Mouse (Mus musculus): ENCODE measurements at regions not wholly inside any gene's neighbourhood (a gene's known extent, or its start where the extent isn't known, plus 50 kb on each side); places are given as distances from the start of the nearest gene placed in this dataset.

- Histone ChIP-seq H3K4me3 (no peak overlapping the region), H3K9me3 (replicated peaks) (no peaks in the 10 kb centered on the region), H3K27me3 (no peaks in the 10 kb centered on the region), H3K4me1 (replicated peaks) (no peaks in the 10 kb centered on the region), H3K4me2 (no peak overlapping the region), H3K27ac (no peak overlapping the region), H3K9ac (no peak overlapping the region), H3K36me3 (no peaks in the 10 kb centered on the region)
- ATAC-seq (replicated peaks; ENCODE audit: insufficient number of reproducible peaks, insufficient read depth, low FRiP score, low read depth) = no peak
- WGBS = 76% methylated on average over 6 of the region's 6 CpGs
These were observed 95.0 kb upstream of the Trim52 start for GRCm38 (mm10) chr14:106010961-106011360.

- peak; percentile 64; the same call in 1 of the 2 replicates for ATAC-seq (replicated peaks; ENCODE audit: insufficient number of reproducible peaks, insufficient read depth, low FRiP score, low read depth)
- Histone ChIP-seq H3K36me3 (no peaks in the 10 kb centered on the region), H3K4me1 (replicated peaks) (no peaks in the 10 kb centered on the region), H3K9me3 (replicated peaks) (no peaks in the 10 kb centered on the region), H3K4me3 (no peak overlapping the region), H3K4me2 (no peak overlapping the region), H3K9ac (no peak overlapping the region), H3K27ac (peak overlapping the region; percentile 45), H3K27me3 (no peaks in the 10 kb centered on the region)
- WGBS = 47% methylated on average over 6 of the region's 6 CpGs
These were observed 94.0 kb upstream of the Trim52 start for GRCm38 (mm10) chr14:106011991-106012427.

GRCm38 (mm10) chr14:106022806-106023205 is 83.2 kb upstream of the Trim52 start:
- no peak overlapping the region for H3K4me2 ChIP-seq
- no peak overlapping the region for H3K9ac ChIP-seq
- no peaks in the 10 kb centered on the region for H3K27me3 ChIP-seq
- no peak for ATAC-seq (replicated peaks; ENCODE audit: insufficient number of reproducible peaks, insufficient read depth, low FRiP score, low read depth)
- H3K9me3 ChIP-seq (replicated peaks) = no peaks in the 10 kb centered on the region
- no peak overlapping the region for H3K4me3 ChIP-seq
- 85% methylated on average over 7 of the region's 7 CpGs for WGBS
- no peaks in the 10 kb centered on the region for H3K4me1 ChIP-seq (replicated peaks)
- no peak overlapping the region for H3K27ac ChIP-seq
- no peaks in the 10 kb centered on the region for H3K36me3 ChIP-seq

- H3K4me3 ChIP-seq = no peak overlapping the region
- 0 out of 2 replicates have a peak, but pooled peaks cover 4% of the 10 kb centered on the region for H3K9me3 ChIP-seq (replicated peaks)
- H3K27me3 ChIP-seq = no peaks in the 10 kb centered on the region
- no peak overlapping the region for H3K27ac ChIP-seq
- 57% methylated on average over 4 of the region's 4 CpGs for WGBS
- no peak overlapping the region for H3K4me2 ChIP-seq
- H3K4me1 ChIP-seq (replicated peaks) = no peaks in the 10 kb centered on the region
- no peak overlapping the region for H3K9ac ChIP-seq
- ATAC-seq (replicated peaks; ENCODE audit: insufficient number of reproducible peaks, insufficient read depth, low FRiP score, low read depth) = no peak
- H3K36me3 ChIP-seq = no peaks in the 10 kb centered on the region
These were observed 79.2 kb upstream of the Trim52 start for GRCm38 (mm10) chr14:106026815-106027214.

GRCm38 (mm10) chr14:106027686-106028085 is 78.3 kb upstream of the Trim52 start:
- Histone ChIP-seq H3K36me3 (no peaks in the 10 kb centered on the region), H3K9ac (no peak overlapping the region), H3K4me1 (replicated peaks) (no peaks in the 10 kb centered on the region), H3K27me3 (no peaks in the 10 kb centered on the region), H3K4me3 (no peak overlapping the region), H3K9me3 (replicated peaks) (0 out of 2 replicates have a peak, but pooled peaks cover 4% of the 10 kb centered on the region), H3K4me2 (no peak overlapping the region), H3K27ac (no peak overlapping the region)
- 75% methylated on average over 5 of the region's 5 CpGs for WGBS
- ATAC-seq (replicated peaks; ENCODE audit: insufficient number of reproducible peaks, insufficient read depth, low FRiP score, low read depth) = no peak

- no peaks in the 10 kb centered on the region for H3K27me3 ChIP-seq
- H3K9me3 ChIP-seq (replicated peaks) = 0 out of 2 replicates have a peak, but pooled peaks cover 4% of the 10 kb centered on the region
- H3K4me1 ChIP-seq (replicated peaks) = no peaks in the 10 kb centered on the region
- H3K4me2 ChIP-seq = no peak overlapping the region
- H3K27ac ChIP-seq = no peak overlapping the region
- WGBS = 84% methylated on average over 1 of the region's 1 CpGs
- ATAC-seq (replicated peaks; ENCODE audit: insufficient number of reproducible peaks, insufficient read depth, low FRiP score, low read depth) = no peak
- no peak overlapping the region for H3K9ac ChIP-seq
- no peak overlapping the region for H3K4me3 ChIP-seq
- no peaks in the 10 kb centered on the region for H3K36me3 ChIP-seq
These were observed 74.9 kb upstream of the Trim52 start for GRCm38 (mm10) chr14:106031094-106031493.

GRCm38 (mm10) chr14:106033793-106034192 is 72.2 kb upstream of the Trim52 start:
- Histone ChIP-seq H3K4me3 (no peak overlapping the region), H3K27me3 (no peaks in the 10 kb centered on the region), H3K9me3 (replicated peaks) (0 out of 2 replicates have a peak, but pooled peaks cover 3% of the 10 kb centered on the region), H3K36me3 (no peaks in the 10 kb centered on the region), H3K4me1 (replicated peaks) (no peaks in the 10 kb centered on the region), H3K9ac (no peak overlapping the region), H3K4me2 (no peak overlapping the region), H3K27ac (no peak overlapping the region)
- WGBS = 69% methylated on average over 2 of the region's 2 CpGs
- ATAC-seq (replicated peaks; ENCODE audit: insufficient number of reproducible peaks, insufficient read depth, low FRiP score, low read depth) = no peak

- H3K9me3 ChIP-seq (replicated peaks) = no peaks in the 10 kb centered on the region
- no peak overlapping the region for H3K27ac ChIP-seq
- H3K4me3 ChIP-seq = no peak overlapping the region
- no peaks in the 10 kb centered on the region for H3K36me3 ChIP-seq
- no peak for ATAC-seq (replicated peaks; ENCODE audit: insufficient number of reproducible peaks, insufficient read depth, low FRiP score, low read depth)
- H3K4me2 ChIP-seq = no peak overlapping the region
- H3K27me3 ChIP-seq = no peaks in the 10 kb centered on the region
- H3K9ac ChIP-seq = no peak overlapping the region
- WGBS = 84% methylated on average over 10 of the region's 10 CpGs
- no peaks in the 10 kb centered on the region for H3K4me1 ChIP-seq (replicated peaks)
These were observed 70.9 kb upstream of the Trim52 start for GRCm38 (mm10) chr14:106034933-106035665.

- Histone ChIP-seq H3K27ac (no peak overlapping the region), H3K4me1 (replicated peaks) (no peaks in the 10 kb centered on the region), H3K27me3 (no peaks in the 10 kb centered on the region), H3K4me3 (no peak overlapping the region), H3K36me3 (no peaks in the 10 kb centered on the region), H3K9ac (no peak overlapping the region), H3K9me3 (replicated peaks) (no peaks in the 10 kb centered on the region), H3K4me2 (no peak overlapping the region)
- ATAC-seq (replicated peaks; ENCODE audit: insufficient number of reproducible peaks, insufficient read depth, low FRiP score, low read depth) = no peak
- 81% methylated on average over 1 of the region's 1 CpGs for WGBS
These were observed 61.7 kb upstream of the Trim52 start for GRCm38 (mm10) chr14:106044274-106044673.

GRCm38 (mm10) chr14:106050231-106050630 is 55.8 kb upstream of the Trim52 start:
- H3K4me3 ChIP-seq = no peak overlapping the region
- ATAC-seq (replicated peaks; ENCODE audit: insufficient number of reproducible peaks, insufficient read depth, low FRiP score, low read depth) = no peak
- 43% methylated on average over 1 of the region's 1 CpGs for WGBS

GRCm38 (mm10) chr14:106052585-106053551 is 53.1 kb upstream of the Trim52 start:
- H3K4me2 ChIP-seq = no peak overlapping the region
- H3K9me3 ChIP-seq (replicated peaks) = no peaks in the 10 kb centered on the region
- H3K36me3 ChIP-seq = no peaks in the 10 kb centered on the region
- H3K9ac ChIP-seq = no peak overlapping the region
- no peak for ATAC-seq (replicated peaks; ENCODE audit: insufficient number of reproducible peaks, insufficient read depth, low FRiP score, low read depth)
- H3K27me3 ChIP-seq = no peaks in the 10 kb centered on the region
- H3K27ac ChIP-seq = no peak overlapping the region
- H3K4me1 ChIP-seq (replicated peaks) = no peaks in the 10 kb centered on the region
- H3K4me3 ChIP-seq = no peak overlapping the region
- 48% methylated on average over 6 of the region's 6 CpGs for WGBS

More at GRCm38 (mm10) chr14:106050231-106050630, 55.8 kb upstream of the Trim52 start:
- Histone ChIP-seq H3K27ac (no peak overlapping the region), H3K4me2 (no peak overlapping the region), H3K4me1 (replicated peaks) (no peaks in the 10 kb centered on the region), H3K27me3 (no peaks in the 10 kb centered on the region), H3K9ac (no peak overlapping the region), H3K9me3 (replicated peaks) (no peaks in the 10 kb centered on the region), H3K36me3 (no peaks in the 10 kb centered on the region)

Data from heart, embryonic 15.5 days (tissue).